Mouse (Mus musculus): ENCODE measurements around the gene H2-DMb1. TPM values are rescaled to one million over a fixed set of nuclear protein-coding genes. Genes with fewer than 3 reads are reported as not detected.
A peak's percentile ranks its signal among the peaks of the same experiment; 100 is the strongest.

Gene H2-DMb1
- total and polyA plus RNA-seq, 3 experiments: 60.7 to 147 (median 102) TPM

- Histone ChIP-seq H3K4me3 (replicated peaks in 1 of 3; ENCODE audit: low read depth in 2 of 3, low read length in 2 of 3, poor library complexity in 1 of 3) (no peak overlapping the region), H3K9me3 (replicated peaks; ENCODE audit: low read length) (peaks cover 4% of the 10 kb centered on the region), H3K36me3 (replicated peaks in 1 of 2; ENCODE audit: control insufficient read depth in 1 of 2, insufficient read depth in 1 of 2, low read length in 1 of 2) (peaks cover 32 to 53% of the 10 kb centered on the region in 2 experiments), H3K9ac (ENCODE audit: insufficient read depth, low read depth) (no peak overlapping the region), H3K27me3 (replicated peaks) (no peaks in the 10 kb centered on the region), H3K27ac (ENCODE audit: insufficient read depth, low read depth) (no peak overlapping the region), H3K79me2 (replicated peaks; ENCODE audit: control insufficient read depth, extremely low read depth, insufficient read depth, poor library complexity, severe bottlenecking) (peaks cover 4% of the 10 kb centered on the region), H3K4me1 (ENCODE audit: control insufficient read depth in 1 of 2, insufficient read depth in 2 of 2) (peaks cover 5 to 22% of the 10 kb centered on the region in 2 experiments), H3K4me2 (ENCODE audit: insufficient read depth, low read depth, poor library complexity, severe bottlenecking) (no peak overlapping the region)
- DNase-seq (ENCODE audit: extremely low read depth): no peak
- dilution Hi-C loops (cut with MboI; ENCODE audit: extremely low pct_ligation_motif_present, extremely low pct_unique_long_range_greater_than_20kb, low sequenced_read_pairs): no loop called here
- TF ChIP-seq CTCF (conservative IDR thresholded peaks at IDR 0.05 in 1 of 2, IDR thresholded peaks at IDR 0.05 in 1 of 2; ENCODE audit: low read depth in 2 of 2, low read length in 2 of 2): peak in 1 of 2 experiments; percentile 56; a peak in 2 of 4 replicates
- TF ChIP-seq POLR2AphosphoS2 (IDR thresholded peaks at IDR 0.05; ENCODE audit: low read depth, low read length): no peak
- peak; percentile 39 for TF ChIP-seq SMC3 (IDR thresholded peaks at IDR 0.05; ENCODE audit: low read depth, low read length)
- TF ChIP-seq RAD21 (IDR thresholded peaks at IDR 0.05; ENCODE audit: low read depth, low read length): peak; percentile 21
- TF ChIP-seq BHLHE40 (IDR thresholded peaks at IDR 0.05; ENCODE audit: low read depth, low read length): no peak
- no peak for TF ChIP-seq ZKSCAN1 (IDR thresholded peaks at IDR 0.05; ENCODE audit: borderline replicate concordance, low read depth, low read length)
- no peak for TF ChIP-seq UBTF (IDR thresholded peaks at IDR 0.05; ENCODE audit: low read depth, low read length)
- in situ Hi-C loops (cut with MboI; ENCODE audit: low pct_ligation_motif_present, low pct_unique_long_range_greater_than_20kb, low sequenced_read_pairs): no loop called here
These were observed 43.6 kb upstream of the H2-DMb1 start for GRCm38 (mm10) chr17:34109038-34109805.

- in situ Hi-C loops (cut with MboI; ENCODE audit: low pct_ligation_motif_present, low pct_unique_long_range_greater_than_20kb, low sequenced_read_pairs) (no loop called here), dilution Hi-C loops (cut with MboI; ENCODE audit: extremely low pct_ligation_motif_present, extremely low pct_unique_long_range_greater_than_20kb, low sequenced_read_pairs) (no loop called here)
- no peak overlapping the region for H3K27ac ChIP-seq (ENCODE audit: insufficient read depth, low read depth)
- H3K4me2 ChIP-seq (ENCODE audit: insufficient read depth, low read depth, poor library complexity, severe bottlenecking): no peak overlapping the region
- no peaks in the 10 kb centered on the region for H3K27me3 ChIP-seq (replicated peaks)
- peaks cover 38 to 59% of the 10 kb centered on the region in 2 experiments for H3K36me3 ChIP-seq (replicated peaks in 1 of 2; ENCODE audit: control insufficient read depth in 1 of 2, insufficient read depth in 1 of 2, low read length in 1 of 2)
- H3K79me2 ChIP-seq (replicated peaks; ENCODE audit: control insufficient read depth, extremely low read depth, insufficient read depth, poor library complexity, severe bottlenecking): peaks cover 9% of the 10 kb centered on the region
- no peak overlapping the region for H3K4me3 ChIP-seq (replicated peaks in 1 of 3; ENCODE audit: low read depth in 2 of 3, low read length in 2 of 3, poor library complexity in 1 of 3)
- peaks cover 2% of the 10 kb centered on the region for H3K9me3 ChIP-seq (replicated peaks; ENCODE audit: low read length)
- no peak for DNase-seq (ENCODE audit: extremely low read depth)
- TF ChIP-seq ZMIZ1 (IDR thresholded peaks at IDR 0.05; ENCODE audit: low read depth, low read length) (peak; percentile 40; the same call in 1 of the 2 replicates), CHD1 (IDR thresholded peaks at IDR 0.05; ENCODE audit: low read depth, low read length) (no peak), POLR2AphosphoS2 (IDR thresholded peaks at IDR 0.05; ENCODE audit: low read depth, low read length) (0 out of 2 replicates have a peak, but pooled peaks have one; percentile 7), ZNF384 (IDR thresholded peaks at IDR 0.05; ENCODE audit: low read depth, low read length) (no peak)
- H3K9ac ChIP-seq (ENCODE audit: insufficient read depth, low read depth): no peak overlapping the region
- H3K4me1 ChIP-seq (ENCODE audit: control insufficient read depth in 1 of 2, insufficient read depth in 2 of 2): peaks cover 7 to 23% of the 10 kb centered on the region in 2 experiments
These were observed 43.1 kb upstream of the H2-DMb1 start for GRCm38 (mm10) chr17:34109806-34110195.

DNA sequence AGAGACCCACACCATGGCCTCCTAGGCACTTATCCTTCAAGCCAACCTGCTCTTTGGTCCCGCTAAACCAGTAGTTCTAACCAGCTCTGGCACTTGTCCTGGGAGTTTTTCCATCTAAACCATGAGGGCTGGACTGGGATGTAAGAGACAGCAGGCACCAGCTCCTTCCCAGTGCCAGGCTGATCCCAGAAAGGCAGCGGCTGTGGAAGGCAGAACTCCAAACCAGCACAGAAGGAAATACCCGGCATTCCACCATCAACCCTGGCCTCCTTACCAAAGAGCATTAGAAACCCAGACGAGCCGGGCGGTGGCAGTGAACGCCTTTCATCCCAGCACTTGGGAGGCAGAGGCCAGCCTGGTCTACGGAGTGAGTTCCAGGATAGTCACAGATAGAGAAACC lies 42.6 kb upstream of the H2-DMb1 start:
- Histone ChIP-seq H3K9ac (ENCODE audit: insufficient read depth, low read depth) (no peak overlapping the region), H3K4me1 (ENCODE audit: control insufficient read depth in 1 of 2, insufficient read depth in 2 of 2) (peaks cover 10 to 26% of the 10 kb centered on the region in 2 experiments), H3K27ac (ENCODE audit: insufficient read depth, low read depth) (no peak overlapping the region), H3K4me2 (ENCODE audit: insufficient read depth, low read depth, poor library complexity, severe bottlenecking) (no peak overlapping the region), H3K79me2 (replicated peaks; ENCODE audit: control insufficient read depth, extremely low read depth, insufficient read depth, poor library complexity, severe bottlenecking) (peaks cover 14% of the 10 kb centered on the region), H3K9me3 (replicated peaks; ENCODE audit: low read length) (peaks cover 2% of the 10 kb centered on the region), H3K4me3 (replicated peaks in 1 of 3; ENCODE audit: low read depth in 2 of 3, low read length in 2 of 3, poor library complexity in 1 of 3) (no peak overlapping the region), H3K36me3 (replicated peaks in 1 of 2; ENCODE audit: control insufficient read depth in 1 of 2, insufficient read depth in 1 of 2, low read length in 1 of 2) (peaks cover 43 to 64% of the 10 kb centered on the region in 2 experiments), H3K27me3 (replicated peaks) (no peaks in the 10 kb centered on the region)
- no peak for TF ChIP-seq TBP (conservative IDR thresholded peaks at IDR 0.05; ENCODE audit: low read depth, low read length)
- TF ChIP-seq MAX (IDR thresholded peaks at IDR 0.05; ENCODE audit: low read length): no peak
- TF ChIP-seq MXI1 (IDR thresholded peaks at IDR 0.05; ENCODE audit: low read depth, low read length): no peak
- 0 out of 2 replicates have a peak, but pooled peaks have one; percentile 18 for TF ChIP-seq POLR2AphosphoS2 (IDR thresholded peaks at IDR 0.05; ENCODE audit: low read depth, low read length)
- no peak for DNase-seq (ENCODE audit: extremely low read depth)
- dilution Hi-C loops (cut with MboI; ENCODE audit: extremely low pct_ligation_motif_present, extremely low pct_unique_long_range_greater_than_20kb, low sequenced_read_pairs) (no loop called here), in situ Hi-C loops (cut with MboI; ENCODE audit: low pct_ligation_motif_present, low pct_unique_long_range_greater_than_20kb, low sequenced_read_pairs) (no loop called here)
